In the genomic region with DNA sequence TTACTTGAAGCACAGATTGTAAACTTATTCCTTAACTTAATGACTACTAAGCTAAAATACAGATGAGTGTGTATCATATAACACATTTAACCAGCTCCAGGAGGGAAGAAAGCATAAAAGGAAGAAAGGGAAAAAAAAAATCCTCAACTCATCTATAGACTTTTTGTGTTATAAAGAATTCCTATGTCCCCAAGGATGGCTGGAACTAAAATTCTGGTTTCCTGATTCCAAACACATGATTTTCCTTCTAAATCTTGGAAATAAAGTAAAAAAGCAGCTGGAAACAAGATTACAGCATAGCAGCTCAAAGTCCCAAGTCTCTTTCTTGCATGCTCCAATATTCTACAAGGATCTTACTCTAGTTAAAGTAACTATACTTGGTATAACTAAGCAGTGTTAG, we compare ENCODE assay signal across 26 mouse cellular contexts. TPM values are rescaled to one million over a fixed set of nuclear protein-coding genes. Genes with fewer than 3 reads are reported as not detected.
"Had no signal": no experiment of that assay in that cellular context is flagged by ENCODE, and none has a peak within 500 bp of the region (broad histone marks: within the 10 kb centered on the region; RNA-seq: fewer than 3 reads in every experiment).

No protein-coding gene starts in this region.

- ATAC-seq: hindbrain, embryonic 16.5 days; inflammation-experienced regulatory T-cells, adult 6 months; intestine, embryonic 15.5 days; intestine, postnatal 0 days; liver, embryonic 12.5 days had no signal

- H3K9ac ChIP-seq: hindbrain, embryonic 12.5 days; hindbrain, embryonic 14.5 days; intestine, embryonic 15.5 days; limb, embryonic 13.5 days; liver, embryonic 12.5 days; liver, embryonic 14.5 days had no signal

- H3K4me2 ChIP-seq: heart, embryonic 11.5 days; hindbrain, embryonic 12.5 days; hindbrain, embryonic 14.5 days; intestine, embryonic 15.5 days; limb, embryonic 13.5 days; liver, embryonic 12.5 days had no signal

- H3K27ac ChIP-seq: heart, adult 2 months; hindbrain, embryonic 10.5 days; hindbrain, embryonic 12.5 days; hindbrain, embryonic 14.5 days; intestine, embryonic 15.5 days; layer of hippocampus, adult 2 months; left cerebral cortex, adult 2 months; liver, embryonic 12.5 days; liver, embryonic 14.5 days had no signal

- DNase-seq: gastrocnemius, postnatal 10 days; gastrocnemius, postnatal 25 days; heart, adult 11 months; heart, adult 2 months; heart, postnatal 10 days; heart, postnatal 4 days; kidney, adult 18-20 months; kidney, adult 8-10 months; kidney, postnatal 10 days; kidney, postnatal 25 days; kidney, postnatal 4 days; lung, adult 18-20 months had no signal

- H3K27me3 ChIP-seq: hindbrain, embryonic 12.5 days; intestine, embryonic 15.5 days; limb, embryonic 13.5 days; liver, embryonic 12.5 days had no signal

- H3K4me1 ChIP-seq: hindbrain, embryonic 10.5 days; hindbrain, embryonic 12.5 days; intestine, embryonic 15.5 days; liver, embryonic 12.5 days had no signal

- H3K36me3 ChIP-seq: hindbrain, embryonic 10.5 days; hindbrain, embryonic 12.5 days; intestine, embryonic 15.5 days; limb, embryonic 13.5 days had no signal

- H3K4me3 ChIP-seq: heart, adult 2 months; hindbrain, embryonic 10.5 days; hindbrain, embryonic 12.5 days; intestine, embryonic 15.5 days; layer of hippocampus, adult 2 months; left cerebral cortex, adult 2 months; limb, embryonic 13.5 days; liver, embryonic 12.5 days had no signal

- H3K9me3 ChIP-seq: hindbrain, embryonic 10.5 days; hindbrain, embryonic 12.5 days; intestine, embryonic 15.5 days; limb, embryonic 13.5 days had no signal

RNA-seq across cellular contexts. Expression of a gene that starts 21.3 kb away (rescaled TPM):
- polyA plus RNA-seq: liver, adult 2 months had no signal

RNA-seq across cellular contexts. Expression of a gene that starts 59.4 kb away (rescaled TPM):
- polyA plus RNA-seq: liver, adult 2 months had no signal
